In genomic region chr12:79663131-79663892, GRCm38 (mm10) we compare ENCODE assay signal across 8 mouse cellular contexts.
DNase-seq lines count a peak whose midpoint lies in the region; ATAC-seq and TF ChIP-seq lines count a peak whose summit lies in the region.
"Had no signal": no experiment of that assay in that cellular context is flagged by ENCODE, and none has a peak within 500 bp of the region (broad histone marks: within the 10 kb centered on the region; RNA-seq: fewer than 3 reads in every experiment).

No protein-coding gene starts in this region.

- 29% methylated on average over 10 of the region's 10 CpGs for WGBS in neural tube, embryonic 11.5 days
- WGBS in limb, embryonic 15.5 days: 8% methylated on average over 10 of the region's 10 CpGs
- 68% methylated on average over 10 of the region's 10 CpGs for WGBS in liver, postnatal 0 days (ENCODE audit: insufficient replicate concordance)
- WGBS in hindbrain, embryonic 11.5 days: 72% methylated on average over 10 of the region's 10 CpGs

- TF ChIP-seq CTCF in liver, postnatal 0 days (IDR thresholded peaks at IDR 0.05; ENCODE audit: low read depth): no peak

- TF ChIP-seq EP300 in liver, postnatal 0 days (IDR thresholded peaks at IDR 0.05; ENCODE audit: low read depth): no peak

- no peaks in the 10 kb centered on the region for H3K27me3 ChIP-seq in neural tube, embryonic 11.5 days (ENCODE audit: control insufficient read depth, insufficient read depth, low read length)
- H3K27me3 ChIP-seq in limb, embryonic 15.5 days: no peaks in the 10 kb centered on the region
- no peaks in the 10 kb centered on the region for H3K27me3 ChIP-seq in liver, postnatal 0 days (ENCODE audit: insufficient read depth, low read length)
- no peaks in the 10 kb centered on the region for H3K27me3 ChIP-seq in hindbrain, embryonic 11.5 days (ENCODE audit: control insufficient read depth, insufficient read depth, low read length)
- H3K27me3 ChIP-seq: megakaryocyte, embryonic 14.5 days had no signal

- H3K36me3 ChIP-seq in neural tube, embryonic 11.5 days (ENCODE audit: control insufficient read depth, insufficient read depth, low read length): no peaks in the 10 kb centered on the region
- no peaks in the 10 kb centered on the region for H3K36me3 ChIP-seq in limb, embryonic 15.5 days
- H3K36me3 ChIP-seq in liver, postnatal 0 days (replicated peaks; ENCODE audit: insufficient read depth, low read length): no peaks in the 10 kb centered on the region
- H3K36me3 ChIP-seq in hindbrain, embryonic 11.5 days (ENCODE audit: control insufficient read depth, insufficient read depth, low read length): no peaks in the 10 kb centered on the region

- H3K4me3 ChIP-seq in neural tube, embryonic 11.5 days (ENCODE audit: low read depth, low read length): no peak overlapping the region
- H3K4me3 ChIP-seq in limb, embryonic 15.5 days: no peak overlapping the region
- H3K4me3 ChIP-seq in liver, postnatal 0 days (ENCODE audit: low read depth, low read length): no peak overlapping the region
- no peak overlapping the region for H3K4me3 ChIP-seq in hindbrain, embryonic 11.5 days (ENCODE audit: low read depth, low read length)
- H3K4me3 ChIP-seq: megakaryocyte, embryonic 14.5 days had no signal

- no peak overlapping the region for H3K4me2 ChIP-seq in neural tube, embryonic 11.5 days (ENCODE audit: low read depth)
- no peak overlapping the region for H3K4me2 ChIP-seq in limb, embryonic 15.5 days
- no peak overlapping the region for H3K4me2 ChIP-seq in liver, postnatal 0 days (ENCODE audit: low read depth, low read length)
- no peak overlapping the region for H3K4me2 ChIP-seq in hindbrain, embryonic 11.5 days (replicated peaks; ENCODE audit: low read depth, low read length)

- no peaks in the 10 kb centered on the region for H3K9me3 ChIP-seq in neural tube, embryonic 11.5 days (ENCODE audit: control insufficient read depth, low read length)
- H3K9me3 ChIP-seq in limb, embryonic 15.5 days: no peaks in the 10 kb centered on the region
- no peaks in the 10 kb centered on the region for H3K9me3 ChIP-seq in liver, postnatal 0 days (ENCODE audit: low read length)
- no peaks in the 10 kb centered on the region for H3K9me3 ChIP-seq in hindbrain, embryonic 11.5 days (ENCODE audit: control insufficient read depth, low read length)
- H3K9me3 ChIP-seq: megakaryocyte, embryonic 14.5 days had no signal

- peak overlapping the region; percentile 5; the same call in 1 of the 2 replicates for H3K27ac ChIP-seq in neural tube, embryonic 11.5 days (ENCODE audit: low read depth, low read length)
- peak overlapping the region; percentile 86 for H3K27ac ChIP-seq in limb, embryonic 15.5 days
- no peak overlapping the region for H3K27ac ChIP-seq in liver, postnatal 0 days (ENCODE audit: low read depth)
- H3K27ac ChIP-seq in hindbrain, embryonic 11.5 days (ENCODE audit: low read depth, low read length): no peak overlapping the region

- ATAC-seq in neural tube, embryonic 11.5 days (ENCODE audit: insufficient read depth, low FRiP score, low TSS enrichment): no peak
- no peak for ATAC-seq in limb, embryonic 15.5 days (ENCODE audit: insufficient number of reproducible peaks, low FRiP score, low TSS enrichment, low read depth)
- ATAC-seq in liver, postnatal 0 days: no peak
- no peak for ATAC-seq in hindbrain, embryonic 11.5 days (ENCODE audit: low FRiP score)

- DNase-seq in neural tube, embryonic 11.5 days (ENCODE audit: low spot score): no peak
- DNase-seq in neural tube, embryonic 10.5 days (ENCODE audit: extremely low spot score, low spot score): no peak
- DNase-seq in induced T-regulatory cell, adult 2 months (ENCODE audit: low read depth): peak; percentile 37
- no peak for DNase-seq in cerebellum, adult 9-11 months
- DNase-seq in liver, postnatal 0 days: no peak
- DNase-seq in hindbrain, embryonic 11.5 days (ENCODE audit: low spot score): no peak

- H3K9ac ChIP-seq in neural tube, embryonic 11.5 days (ENCODE audit: low read length): no peak overlapping the region
- H3K9ac ChIP-seq in limb, embryonic 15.5 days: no peak overlapping the region
- no peak overlapping the region for H3K9ac ChIP-seq in liver, postnatal 0 days (replicated peaks)
- H3K9ac ChIP-seq in hindbrain, embryonic 11.5 days (ENCODE audit: low read depth, low read length): no peak overlapping the region

- peaks cover 10% of the 10 kb centered on the region; the same call in 1 of the 2 replicates for H3K4me1 ChIP-seq in neural tube, embryonic 11.5 days (ENCODE audit: control insufficient read depth, insufficient read depth, low read length)
- H3K4me1 ChIP-seq in limb, embryonic 15.5 days: peaks cover 40% of the 10 kb centered on the region
- H3K4me1 ChIP-seq in liver, postnatal 0 days (ENCODE audit: insufficient read depth): peaks cover 4% of the 10 kb centered on the region; the same call in 1 of the 2 replicates
- H3K4me1 ChIP-seq in hindbrain, embryonic 11.5 days (replicated peaks; ENCODE audit: control insufficient read depth, insufficient read depth, low read length): no peaks in the 10 kb centered on the region

Comparison
In these comparisons a context has a peak if more than half of its experiments do, and no peak if none do; other contexts are left out.
1. H3K27ac ChIP-seq: peak in neural tube, embryonic 11.5 days (single experiment) and limb, embryonic 15.5 days (single experiment); none in liver, postnatal 0 days (single experiment) and hindbrain, embryonic 11.5 days (single experiment).